Mouse (Mus musculus) yolk sac, embryonic 10.5 days (tissue): ENCODE measurements at regions not wholly inside any gene's neighbourhood (a gene's known extent, or its start where the extent isn't known, plus 50 kb on each side); places are given as distances from the start of the nearest gene placed in this dataset.

Experiments used
- DNase-seq: peaks from one replicate; pipeline ENCODE4 v3.0.0-alpha.2; 2017; ENCODE audit warnings: low spot score

- no peak for DNase-seq
Observed at GRCm38 (mm10) chr3:40070137-40070667, 460.9 kb upstream of the Intu start.

GRCm38 (mm10) chr3:40076824-40077223, 454.3 kb upstream of the Intu start:
- DNase-seq = no peak

- no peak for DNase-seq
Observed at GRCm38 (mm10) chr3:40085116-40085515, 446.0 kb upstream of the Intu start.

- DNase-seq = no peak
Observed at GRCm38 (mm10) chr3:40091773-40092343, 439.2 kb upstream of the Intu start.

- no peak for DNase-seq
Observed at GRCm38 (mm10) chr3:40092765-40093368, 438.2 kb upstream of the Intu start.

- no peak for DNase-seq
Observed at GRCm38 (mm10) chr3:40094040-40094439, 437.0 kb upstream of the Intu start.

- DNase-seq = no peak
Observed at GRCm38 (mm10) chr3:40094701-40095100, 436.4 kb upstream of the Intu start.

GRCm38 (mm10) chr3:40102698-40103097, 428.4 kb upstream of the Intu start:
- no peak for DNase-seq

GRCm38 (mm10) chr3:40114811-40115210, 416.3 kb upstream of the Intu start:
- DNase-seq = no peak

- DNase-seq = no peak
Observed at GRCm38 (mm10) chr3:40118551-40118950, 412.5 kb upstream of the Intu start.

GRCm38 (mm10) chr3:40119462-40119861, 411.6 kb upstream of the Intu start:
- no peak for DNase-seq

GRCm38 (mm10) chr3:40120298-40120875, 410.7 kb upstream of the Intu start:
- DNase-seq = peak; percentile 19

GRCm38 (mm10) chr3:40123558-40124236, 407.4 kb upstream of the Intu start:
- no peak for DNase-seq

GRCm38 (mm10) chr3:40126903-40127302, 404.2 kb upstream of the Intu start:
- no peak for DNase-seq

- no peak for DNase-seq
Observed at GRCm38 (mm10) chr3:40130858-40131584, 400.1 kb upstream of the Intu start.

GRCm38 (mm10) chr3:40138671-40139070, 392.4 kb upstream of the Intu start:
- no peak for DNase-seq

GRCm38 (mm10) chr3:40142229-40142628, 388.9 kb upstream of the Intu start:
- DNase-seq = no peak

GRCm38 (mm10) chr3:40158631-40159030, 372.5 kb upstream of the Intu start:
- DNase-seq = no peak

GRCm38 (mm10) chr3:40159591-40160145, 371.4 kb upstream of the Intu start:
- no peak for DNase-seq

GRCm38 (mm10) chr3:40164181-40164580, 366.9 kb upstream of the Intu start:
- DNase-seq = no peak

- DNase-seq = no peak
Observed at GRCm38 (mm10) chr3:40167970-40168626, 363.0 kb upstream of the Intu start.
